In genomic region chr5:118396004-118396725, GRCm38 (mm10) we compare ENCODE assay signal across 9 mouse cellular contexts.
DNase-seq lines count a peak whose midpoint lies in the region; ATAC-seq and TF ChIP-seq lines count a peak whose summit lies in the region.
"Had no signal": no experiment of that assay in that cellular context is flagged by ENCODE, and none has a peak within 500 bp of the region (broad histone marks: within the 10 kb centered on the region; RNA-seq: fewer than 3 reads in every experiment).

No protein-coding gene starts in this region.

- peak overlapping the region; percentile 40 for H3K4me2 ChIP-seq in hindbrain, embryonic 13.5 days
- H3K4me2 ChIP-seq in midbrain, embryonic 12.5 days (replicated peaks): peak overlapping the region; percentile 22

- no peak for TF ChIP-seq CTCF in gastrocnemius, adult 2 months (IDR thresholded peaks at IDR 0.05)

- no peaks in the 10 kb centered on the region for H3K36me3 ChIP-seq in hindbrain, embryonic 13.5 days
- H3K36me3 ChIP-seq in midbrain, embryonic 12.5 days: no peaks in the 10 kb centered on the region

- peak overlapping the region; percentile 24; the same call in 1 of the 2 replicates for H3K9ac ChIP-seq in hindbrain, embryonic 13.5 days
- H3K9ac ChIP-seq in midbrain, embryonic 12.5 days (replicated peaks): no peak overlapping the region

- no peak overlapping the region for H3K27ac ChIP-seq in gastrocnemius, adult 2 months
- peak overlapping the region; percentile 48 for H3K27ac ChIP-seq in hindbrain, embryonic 13.5 days
- no peak overlapping the region for H3K27ac ChIP-seq in midbrain, embryonic 12.5 days (replicated peaks)

- peaks cover 26% of the 10 kb centered on the region for H3K4me1 ChIP-seq in hindbrain, embryonic 13.5 days (replicated peaks)
- peaks cover 14% of the 10 kb centered on the region; the same call in 1 of the 2 replicates for H3K4me1 ChIP-seq in midbrain, embryonic 12.5 days

- peak overlapping the region; percentile 28 for H3K4me3 ChIP-seq in gastrocnemius, adult 2 months
- no peak overlapping the region for H3K4me3 ChIP-seq in hindbrain, embryonic 13.5 days
- no peak overlapping the region for H3K4me3 ChIP-seq in midbrain, embryonic 12.5 days
- H3K4me3 ChIP-seq: myocyte had no signal

- ATAC-seq in hindbrain, embryonic 13.5 days (ENCODE audit: low FRiP score): peak; percentile 76
- ATAC-seq in midbrain, embryonic 12.5 days (ENCODE audit: low FRiP score, low read depth): peak; percentile 34; the same call in 1 of the 2 replicates
- ATAC-seq in monocyte, adult 5-6 weeks (replicated peaks; ENCODE audit: insufficient number of reproducible peaks, low FRiP score, low TSS enrichment, poor library complexity, severe bottlenecking): no peak

- intact Hi-C loops in gastrocnemius, adult 2 months (cut with DNase I): no loop called here
- intact Hi-C loops in gastrocnemius, postnatal 14 days (cut with DNase I; ENCODE audit: low total_unique reads): no loop called here

- no peaks in the 10 kb centered on the region for H3K9me3 ChIP-seq in hindbrain, embryonic 13.5 days
- H3K9me3 ChIP-seq in midbrain, embryonic 12.5 days: no peaks in the 10 kb centered on the region

- DNase-seq in gastrocnemius, adult 2 months: no peak
- DNase-seq in gastrocnemius, postnatal 14 days: no peak
- peak; percentile 73 for DNase-seq in testis, postnatal 10 days (ENCODE audit: low spot score)
- DNase-seq in testis, postnatal 14 days (ENCODE audit: low spot score): no peak
- no peak for DNase-seq in adipocyte (ENCODE audit: low spot score)

- 8% methylated on average over 28 of the region's 28 CpGs for WGBS in hindbrain, embryonic 13.5 days
- 13% methylated on average over 28 of the region's 28 CpGs for WGBS in midbrain, embryonic 12.5 days

- H3K27me3 ChIP-seq in hindbrain, embryonic 13.5 days: peaks cover 18% of the 10 kb centered on the region; the same call in 1 of the 2 replicates
- H3K27me3 ChIP-seq in midbrain, embryonic 12.5 days: peaks cover 20% of the 10 kb centered on the region
